Mouse (Mus musculus) left cerebral cortex, postnatal 36 days (tissue): ENCODE measurements at regions not wholly inside any gene's neighbourhood (a gene's known extent, or its start where the extent isn't known, plus 50 kb on each side); places are given as distances from the start of the nearest gene placed in this dataset.

Experiments
- DNase-seq, 2 experiments: peaks; one replicate each; pipeline ENCODE4 v3.0.0; 2021 to 2022; ENCODE audit warnings: low spot score in 2 of 2, mixed read lengths in 1 of 2
- intact Hi-C: fragments of 180-260 bp; cut with DNase I; formaldehyde crosslinking; loops from one replicate; pipeline ENCODE4 v1.15.1; 2025

- no peak for DNase-seq
- intact Hi-C loops, result no loop called here
Measured at GRCm38 (mm10) chr9:84673327-84673726, 639.2 kb upstream of the Gm11114 start.

DNA sequence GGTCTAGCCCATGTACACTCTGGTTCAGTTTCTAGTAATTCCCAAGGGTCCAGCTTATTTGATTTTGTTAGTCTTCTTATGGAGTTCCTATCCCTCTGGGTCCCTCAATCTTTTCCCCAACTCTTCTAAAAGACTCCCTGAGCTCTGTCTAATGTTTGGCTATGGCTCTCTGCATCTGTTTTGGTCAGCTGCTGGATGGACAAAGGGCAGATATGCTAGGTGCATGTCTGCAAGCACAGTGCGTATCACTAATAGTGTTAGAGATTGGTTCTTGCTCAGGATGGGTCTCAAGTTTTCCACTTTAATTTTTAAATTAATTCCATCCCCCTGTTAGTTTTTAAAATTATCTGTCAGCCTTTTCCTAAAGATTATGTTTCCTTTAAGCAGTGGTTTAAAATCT lies 634.2 kb upstream of the Gm11114 start:
- intact Hi-C loops, result no loop called here
- DNase-seq, result no peak

GRCm38 (mm10) chr9:84718615-84719191 lies 593.9 kb upstream of the Gm11114 start:
- intact Hi-C loops, result no loop called here
- no peak for DNase-seq

DNA sequence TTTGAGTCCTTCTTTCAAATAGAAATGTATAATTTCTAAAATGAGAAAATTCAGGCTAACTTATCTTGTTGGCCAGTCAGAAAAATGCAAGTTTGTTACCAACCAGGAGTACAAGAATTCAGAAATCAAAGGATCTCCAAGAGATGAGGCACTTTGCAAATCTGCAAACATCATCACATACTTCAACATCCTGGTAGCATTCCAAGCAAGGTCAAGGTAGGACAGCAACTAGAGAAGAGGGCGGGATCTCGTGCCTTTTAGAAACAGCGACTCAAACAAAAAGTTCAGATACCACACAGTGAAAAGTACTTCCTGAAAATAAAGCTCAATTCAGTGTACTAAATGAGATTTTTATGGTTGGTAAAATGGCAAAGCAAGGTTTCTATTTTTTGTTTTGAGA lies 593.2 kb upstream of the Gm11114 start:
- intact Hi-C loops, result no loop called here

DNA sequence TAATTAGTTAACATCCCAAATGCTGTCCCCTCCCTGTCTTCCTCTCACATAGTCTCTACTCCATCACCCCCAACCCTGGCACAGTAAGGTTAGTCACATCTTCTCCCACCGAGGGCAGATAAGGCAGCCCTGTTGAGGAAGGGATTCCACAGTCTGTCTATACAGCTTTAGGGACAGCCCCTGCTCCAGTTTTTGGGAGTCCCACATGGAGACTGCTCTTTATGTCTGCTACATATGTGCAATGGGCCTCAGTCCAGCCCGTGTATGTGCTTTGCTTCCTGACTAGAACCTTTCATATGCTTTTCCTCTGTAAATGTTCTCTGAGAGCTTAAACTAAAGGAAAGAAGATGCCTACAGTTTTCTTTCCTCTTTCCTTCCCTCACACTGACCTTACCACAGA lies 592.1 kb upstream of the Gm11114 start:
- intact Hi-C loops, result no loop called here
- DNase-seq, result no peak

More for the DNA sequence above, 593.2 kb upstream of the Gm11114 start:
- DNase-seq, result no peak

- DNase-seq, result no peak
- intact Hi-C loops, result no loop called here
Measured at GRCm38 (mm10) chr9:84739266-84739665, 573.3 kb upstream of the Gm11114 start.

GRCm38 (mm10) chr9:84740336-84740735 lies 572.2 kb upstream of the Gm11114 start:
- DNase-seq, result no peak
- intact Hi-C loops, result no loop called here

GRCm38 (mm10) chr9:84754332-84754731 lies 558.2 kb upstream of the Gm11114 start:
- intact Hi-C loops, result no loop called here
- DNase-seq, result no peak

GRCm38 (mm10) chr9:84754828-84755227 lies 557.7 kb upstream of the Gm11114 start:
- DNase-seq, result no peak
- intact Hi-C loops, result no loop called here

DNA sequence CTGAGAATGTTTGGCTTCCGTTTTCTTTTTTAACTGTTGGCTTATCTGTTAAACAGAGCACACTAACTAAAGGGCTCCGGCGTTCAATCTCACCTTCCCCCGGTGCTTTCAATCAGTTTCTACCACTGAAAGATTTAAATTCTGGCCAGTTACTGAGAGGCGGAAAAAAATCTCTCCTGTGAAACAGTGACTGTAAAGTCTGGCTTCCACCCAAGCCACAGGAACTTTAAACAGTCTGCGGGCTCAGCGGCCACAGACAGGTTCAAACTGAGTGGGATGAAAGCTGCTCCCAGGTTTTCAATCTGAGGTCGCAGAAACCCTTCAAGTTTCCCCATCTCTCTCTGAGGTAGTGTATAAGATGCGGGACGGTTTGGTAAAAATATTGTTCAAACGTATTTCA lies 538.2 kb upstream of the Gm11114 start:
- intact Hi-C loops, result no loop called here
- DNase-seq, result no peak

DNA sequence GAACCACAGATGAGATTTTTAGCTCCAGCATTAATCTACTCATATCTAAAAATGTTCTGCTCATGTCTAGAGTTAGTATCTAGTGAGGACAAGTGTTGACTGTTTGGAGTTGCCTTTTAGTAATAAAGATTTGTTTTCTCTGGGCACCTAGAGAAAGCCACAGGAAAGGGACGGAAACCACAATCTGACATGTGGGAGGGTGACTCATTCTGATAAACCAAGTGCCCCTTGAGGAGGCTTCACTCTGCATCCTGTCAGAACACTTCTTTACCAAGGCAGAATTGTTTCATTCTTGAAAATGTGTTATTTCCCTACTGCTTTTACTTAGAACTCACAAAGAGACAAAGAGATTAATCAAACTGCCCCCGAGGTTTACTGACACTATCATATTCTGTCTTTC lies 537.4 kb upstream of the Gm11114 start:
- intact Hi-C loops, result no loop called here
- DNase-seq, result no peak

- no peak for DNase-seq
- intact Hi-C loops, result no loop called here
Measured at GRCm38 (mm10) chr9:84779125-84779524, 533.4 kb upstream of the Gm11114 start.

DNA sequence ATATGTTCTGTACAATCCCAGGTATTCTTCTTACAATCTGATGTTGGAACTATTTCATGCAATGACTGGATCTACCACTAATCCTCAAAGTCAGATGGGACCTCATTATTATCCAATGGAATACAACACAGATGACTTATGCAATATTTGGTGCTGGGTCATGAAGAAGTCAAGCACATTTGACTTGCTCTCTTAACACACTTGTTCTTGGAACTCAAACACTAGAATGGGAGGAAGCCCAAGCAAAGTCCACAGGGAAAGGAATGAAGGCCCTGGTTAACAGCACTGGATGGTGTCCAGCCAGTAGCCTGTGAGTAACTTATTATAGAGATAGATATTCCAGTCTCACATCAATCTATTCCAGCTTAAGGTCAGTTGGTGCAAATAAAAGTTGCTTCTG lies 486.8 kb upstream of the Gm11114 start:
- intact Hi-C loops, result no loop called here
- no peak for DNase-seq

GRCm38 (mm10) chr9:84828934-84829333 lies 483.6 kb upstream of the Gm11114 start:
- intact Hi-C loops, result no loop called here
- DNase-seq, result no peak

DNA sequence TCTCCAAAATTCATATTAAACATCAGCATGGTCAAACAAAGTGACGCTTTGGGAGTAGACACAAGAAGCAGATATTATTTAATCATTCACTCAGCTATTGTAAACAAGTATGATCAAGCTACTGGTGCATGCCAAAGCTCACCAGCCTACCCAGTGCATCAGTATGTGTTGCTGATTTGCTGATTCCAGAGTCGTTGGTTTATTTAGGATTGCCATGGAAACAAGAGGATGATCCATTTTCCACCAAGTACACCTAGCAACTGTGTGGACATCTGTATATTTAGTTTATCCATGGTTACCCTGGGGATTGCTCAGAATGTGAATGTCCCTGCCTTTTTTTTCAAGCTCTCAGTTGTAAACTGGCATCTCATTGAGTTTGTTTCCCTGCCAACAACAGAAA lies 481.9 kb upstream of the Gm11114 start:
- no peak for DNase-seq
- intact Hi-C loops, result no loop called here

DNA sequence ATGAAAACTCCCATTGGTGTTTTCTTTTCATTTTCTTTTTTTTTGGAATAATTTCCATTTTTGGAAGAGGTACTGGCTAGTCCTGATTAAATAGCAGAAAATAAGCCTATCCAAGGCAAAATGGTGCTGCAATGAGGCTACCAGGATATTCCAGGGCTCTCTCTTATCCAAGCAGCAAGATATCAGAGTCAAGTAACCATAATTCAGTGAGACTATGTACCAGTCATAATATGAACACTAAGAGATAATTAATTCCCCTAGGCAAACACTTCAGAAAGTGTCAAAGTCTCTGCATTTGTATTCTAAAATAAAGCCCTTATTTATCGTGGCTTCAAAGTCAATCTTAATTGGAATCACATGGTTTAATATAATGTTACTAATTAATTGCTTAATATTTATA lies 475.1 kb upstream of the Gm11114 start:
- DNase-seq, result no peak
- intact Hi-C loops, result no loop called here

DNA sequence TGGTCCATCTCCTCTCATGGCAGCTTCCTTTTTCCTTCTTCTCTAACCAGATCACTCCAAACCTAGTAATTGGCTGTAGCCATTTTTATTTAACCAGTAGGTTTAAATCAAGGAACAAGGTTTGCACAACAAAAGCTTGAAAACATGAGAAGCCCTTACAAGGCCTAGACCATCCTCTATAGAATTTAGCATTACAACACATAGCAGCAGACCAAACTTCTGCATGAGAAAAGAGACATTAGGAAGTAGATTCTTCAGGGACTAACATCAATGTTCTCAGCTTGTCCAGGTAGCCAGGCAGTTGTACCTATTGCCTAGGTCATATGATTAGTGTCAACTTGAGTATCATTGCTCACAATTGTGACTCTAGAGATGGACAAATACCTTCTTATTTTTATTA lies 468.6 kb upstream of the Gm11114 start:
- intact Hi-C loops, result no loop called here
- DNase-seq, result no peak

- DNase-seq, result no peak
- intact Hi-C loops, result no loop called here
Measured at GRCm38 (mm10) chr9:84861600-84861999, 451.0 kb upstream of the Gm11114 start.

DNA sequence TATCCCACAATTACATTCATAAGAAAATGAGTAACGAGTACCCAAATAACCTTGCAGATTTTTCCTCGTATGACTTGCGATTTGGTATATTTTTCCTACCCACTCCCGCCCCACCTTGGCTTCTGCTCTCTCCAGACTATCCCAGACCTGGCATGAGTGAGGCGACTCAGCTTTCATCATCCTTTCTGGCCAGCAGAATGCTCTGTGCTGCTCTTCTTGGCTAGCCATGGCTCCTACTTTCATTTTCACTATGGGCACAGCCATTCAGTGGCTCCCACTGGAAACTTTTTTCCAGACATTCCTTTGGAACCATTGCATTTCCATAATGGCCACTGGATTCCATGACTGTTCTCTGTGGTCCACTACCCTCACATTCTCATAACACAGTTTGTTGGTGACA lies 449.1 kb upstream of the Gm11114 start:
- DNase-seq, result no peak
- intact Hi-C loops, result no loop called here

GRCm38 (mm10) chr9:84894148-84894547 lies 418.4 kb upstream of the Gm11114 start:
- no peak for DNase-seq
- intact Hi-C loops, result no loop called here

GRCm38 (mm10) chr9:84896073-84896472 lies 416.5 kb upstream of the Gm11114 start:
- intact Hi-C loops, result no loop called here
- no peak for DNase-seq

DNA sequence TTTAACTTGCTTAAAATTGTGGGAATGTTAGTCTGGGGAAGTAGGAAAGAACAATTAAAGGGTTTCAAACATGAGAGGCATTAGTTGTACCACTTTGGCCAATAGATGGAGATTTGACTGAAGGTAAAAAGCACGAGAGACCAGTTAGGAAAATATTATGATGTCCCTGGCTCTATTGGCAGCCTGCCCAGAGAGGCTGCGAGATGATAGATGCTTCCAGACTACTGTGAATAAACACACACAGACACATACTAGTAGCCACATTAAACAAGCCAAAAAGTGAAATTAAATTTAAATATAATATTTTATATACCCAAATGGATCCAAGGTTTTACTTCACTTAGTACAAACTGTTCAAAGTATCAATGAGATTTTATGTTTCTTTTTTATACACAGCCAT lies 411.9 kb upstream of the Gm11114 start:
- no peak for DNase-seq
- intact Hi-C loops, result no loop called here
